Mouse (Mus musculus): ENCODE measurements around the gene Gm29106.
"Not testable (repeated sequence)": the region's sequence is repeated elsewhere in the genome, so short reads cannot be mapped to it uniquely, and the experiment has no call there.

Gene Gm29106

GRCm38 (mm10) chr1:118176242-118176641, at the start of gene Gm29106:
Gm29106 (plus strand) TSS chr1:118176542.
- DNase-seq (ENCODE audit: low spot score), result not testable (repeated sequence)

GRCm38 (mm10) chr1:118228540-118228939, 52.2 kb downstream of the Gm29106 start:
- no peak for DNase-seq (ENCODE audit: low spot score)

GRCm38 (mm10) chr1:118236032-118236431, 59.7 kb downstream of the Gm29106 start:
- no peak for DNase-seq (ENCODE audit: low spot score)

Measured in lung, postnatal 25 days (tissue).